Mouse (Mus musculus) limb, embryonic 11.5 days (tissue): ENCODE results near the gene Pelp1. TPM values are rescaled to one million over a fixed set of nuclear protein-coding genes. Genes with fewer than 3 reads are reported as not detected.

Experiments used
- ATAC-seq: fragments of 200-750 bp; cut with Nextera tagmentation; 2 replicates; pipeline ENCODE4 v1.8.0; 2017; ENCODE audit warnings: low read depth; ENCODE audit not compliant: insufficient number of reproducible peaks, low FRiP score, low TSS enrichment
- DNase-seq: peaks from one replicate; pipeline ENCODE4 v3.0.0-alpha.2; 2015; ENCODE audit warnings: low spot score
- H3K27ac ChIP-seq: fragments of 300-500 bp; sonication (generic); replicated peaks from 2 replicates; pipeline ENCODE4 v1.5.1; 2014; ENCODE audit warnings: low read depth, mild to moderate bottlenecking, low read length
- H3K27me3 ChIP-seq: fragments of 300-500 bp; sonication (generic); 2 replicates; pipeline ENCODE4 v1.6.1; 2014; ENCODE audit warnings: mild to moderate bottlenecking, low read length, mixed read lengths; ENCODE audit not compliant: control insufficient read depth, insufficient read depth
- H3K36me3 ChIP-seq: fragments of 300-500 bp; sonication (generic); 2 replicates; pipeline ENCODE4 v1.6.1; 2014; ENCODE audit warnings: mild to moderate bottlenecking, low read length, moderate library complexity, mixed read lengths; ENCODE audit not compliant: control insufficient read depth, insufficient read depth
- H3K4me1 ChIP-seq: fragments of 300-500 bp; sonication (generic); 2 replicates; pipeline ENCODE4 v1.6.1; 2014; ENCODE audit warnings: low read length, mixed read lengths; ENCODE audit not compliant: control insufficient read depth, insufficient read depth
- H3K4me2 ChIP-seq: fragments of 300-500 bp; sonication (generic); 2 replicates; pipeline ENCODE4 v1.6.1; 2014; ENCODE audit warnings: low read depth, mild to moderate bottlenecking, moderate library complexity; ENCODE audit not compliant: severe bottlenecking
- H3K4me3 ChIP-seq: fragments of 300-500 bp; sonication (generic); 2 replicates; pipeline ENCODE4 v1.5.1; 2014; ENCODE audit warnings: low read depth, low read length
- H3K9ac ChIP-seq: fragments of 300-500 bp; sonication (generic); 2 replicates; pipeline ENCODE4 v1.6.1; 2014; ENCODE audit warnings: mild to moderate bottlenecking, low read length
- H3K9me3 ChIP-seq: fragments of 300-500 bp; sonication (generic); 2 replicates; pipeline ENCODE4 v1.6.1; 2016; ENCODE audit warnings: low read length; ENCODE audit not compliant: control insufficient read depth
- WGBS: fragments of 180-500 bp; shearing (Covaris S2); extraction: QIAGEN DNeasy Blood & Tissue Kit; methylation state at CpG from one replicate; pipeline ENCODE4 v1.1.7; 2014; 5-methylcytosine and 5-hydroxymethylcytosine counted together
- polyA plus RNA-seq: library from polyadenylated mRNA; unstranded; fragments of >200 nt; fragmentation: Nextera tagmentation; extraction: Ambion mirVana; gene quantifications from 2 replicates; pipeline ENCODE4 v1.2.1, GENCODE M21; 2014

Pelp1 gene
- polyA plus RNA-seq, 1 experiment from 2014 or later = 45.2 TPM

DNA sequence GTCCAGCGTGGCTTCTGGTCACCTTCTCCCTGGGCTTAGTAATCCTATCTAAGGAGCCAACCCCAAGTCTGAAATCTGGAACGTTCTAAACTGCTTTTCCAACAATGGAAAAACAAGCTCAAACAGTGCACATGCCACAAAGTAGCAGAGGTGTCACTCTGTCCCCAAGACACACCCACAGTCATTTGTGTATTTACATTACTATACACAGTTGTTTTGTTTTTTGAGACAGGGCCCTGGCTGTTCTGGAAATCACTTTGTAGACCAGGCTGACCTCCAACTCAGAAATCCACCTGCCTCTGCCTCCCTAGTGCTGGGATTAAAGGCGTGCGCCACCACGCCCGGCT is 439 bp upstream of the Pelp1 start:
- 0 out of 2 replicates have a peak, but pooled peaks cover 2% of the 10 kb centered on the region for H3K36me3 ChIP-seq
- H3K27me3 ChIP-seq = no peaks in the 10 kb centered on the region
- H3K4me3 ChIP-seq = peak overlapping the region; percentile 95
- DNase-seq (no peak), ATAC-seq (no peak; the same call in 1 of the 2 replicates)
- H3K9me3 ChIP-seq = no peaks in the 10 kb centered on the region
- H3K27ac ChIP-seq = no peak overlapping the region
- H3K9ac ChIP-seq = peak overlapping the region; percentile 95
- H3K4me2 ChIP-seq = peak overlapping the region; percentile 60
- peaks cover 8% of the 10 kb centered on the region for H3K4me1 ChIP-seq
- 61% methylated on average over 6 of the region's 6 CpGs for WGBS

DNA sequence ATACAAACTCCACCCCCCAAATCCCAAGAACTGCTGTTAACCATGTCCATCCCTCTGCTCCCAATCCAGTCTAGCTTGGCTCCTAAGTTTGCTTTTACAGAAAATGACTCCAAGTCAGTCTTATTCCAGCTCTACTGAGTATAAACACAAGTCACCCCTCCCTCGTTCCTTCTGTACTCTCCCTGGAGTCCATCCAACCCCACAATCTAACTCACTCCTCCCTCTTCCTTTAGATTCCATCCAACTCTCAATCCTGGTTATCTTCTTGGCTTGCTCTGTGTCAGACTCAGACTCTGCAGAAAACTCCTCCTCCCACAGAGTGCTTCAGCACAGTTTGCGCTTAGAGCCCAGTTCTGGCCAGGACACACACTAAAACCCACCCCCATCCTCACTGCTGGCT is 6.2 kb downstream of the Pelp1 start:
- H3K9me3 ChIP-seq = no peaks in the 10 kb centered on the region
- H3K4me3 ChIP-seq = no peak overlapping the region
- H3K36me3 ChIP-seq = peaks cover 10% of the 10 kb centered on the region
- ATAC-seq (no peak), DNase-seq (no peak)
- 92% methylated on average over 2 of the region's 2 CpGs for WGBS
- peaks cover 3% of the 10 kb centered on the region for H3K4me1 ChIP-seq
- H3K9ac ChIP-seq = no peak overlapping the region
- H3K27me3 ChIP-seq = no peaks in the 10 kb centered on the region
- no peak overlapping the region for H3K4me2 ChIP-seq
- H3K27ac ChIP-seq = no peak overlapping the region

DNA sequence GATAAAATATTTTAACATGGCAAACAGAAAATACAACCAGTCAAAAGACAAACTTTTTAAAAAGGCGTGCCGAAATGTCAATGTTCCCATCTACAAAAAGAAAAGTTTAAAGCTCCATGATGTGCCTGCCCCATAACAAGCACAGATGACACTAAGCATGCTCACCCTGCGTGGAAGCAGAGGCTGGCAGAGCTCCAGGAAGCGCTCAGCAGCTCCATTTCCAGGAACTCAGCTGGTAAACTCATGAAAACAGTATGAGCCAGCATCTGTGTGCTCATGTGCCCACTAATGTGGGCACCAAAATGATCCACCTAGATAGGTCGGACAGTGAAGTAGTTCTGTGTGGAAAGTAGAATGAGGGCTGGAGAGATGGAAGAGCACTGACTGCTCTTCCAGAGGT is 20.4 kb downstream of the Pelp1 start:
- Histone ChIP-seq H3K4me3 (no peak overlapping the region), H3K27ac (no peak overlapping the region), H3K9me3 (no peaks in the 10 kb centered on the region), H3K27me3 (no peaks in the 10 kb centered on the region), H3K4me1 (no peaks in the 10 kb centered on the region), H3K9ac (no peak overlapping the region), H3K36me3 (peaks cover 18% of the 10 kb centered on the region), H3K4me2 (no peak overlapping the region)
- DNase-seq = no peak
- WGBS = 91% methylated on average over 5 of the region's 5 CpGs
- no peak for ATAC-seq

DNA sequence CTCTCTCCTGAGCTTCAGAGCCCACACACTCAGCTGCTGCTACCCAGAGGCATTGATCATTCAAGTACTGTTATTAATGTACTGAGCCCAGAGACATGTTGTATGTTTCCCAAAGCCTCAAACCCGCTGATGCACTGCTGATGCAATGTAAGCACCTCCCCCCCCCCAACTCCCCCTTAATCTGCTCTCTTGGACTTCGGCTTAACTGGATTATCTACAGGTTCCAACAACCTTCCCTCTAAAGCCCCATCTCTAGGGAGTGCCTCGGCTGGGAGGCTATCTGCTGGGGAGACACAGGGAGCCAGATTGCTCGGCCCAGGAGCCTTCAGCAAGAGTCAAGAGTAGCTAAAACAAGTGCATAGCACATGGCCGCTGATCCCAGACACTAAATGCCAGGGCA is 22.4 kb downstream of the Pelp1 start:
- no peak for ATAC-seq
- DNase-seq = no peak
- 86% methylated on average over 5 of the region's 5 CpGs for WGBS

DNA sequence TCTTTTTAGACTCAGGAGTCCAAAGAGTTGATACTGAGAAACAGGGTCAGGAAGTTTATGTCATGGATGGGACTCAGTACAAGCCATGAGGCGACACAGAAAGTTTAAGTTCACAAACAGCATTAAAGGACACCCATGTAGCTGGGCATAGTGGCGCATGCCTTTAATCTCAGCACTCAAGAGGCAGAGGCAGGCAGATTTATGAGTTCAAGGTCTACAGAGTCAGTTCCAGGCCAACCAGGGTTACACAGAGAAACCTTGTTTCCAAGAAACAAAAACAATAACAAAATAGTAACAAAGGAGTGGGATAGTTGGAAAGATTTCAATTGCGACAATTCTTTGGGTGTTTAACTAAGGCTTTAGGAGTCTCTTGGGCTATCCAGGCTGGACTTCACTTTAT is 25.7 kb downstream of the Pelp1 start:
- Histone ChIP-seq H3K4me3 (no peak overlapping the region), H3K27ac (no peak overlapping the region), H3K27me3 (no peaks in the 10 kb centered on the region), H3K36me3 (peaks cover 2% of the 10 kb centered on the region; the same call in 1 of the 2 replicates), H3K9ac (no peak overlapping the region), H3K4me2 (no peak overlapping the region), H3K9me3 (no peaks in the 10 kb centered on the region), H3K4me1 (no peaks in the 10 kb centered on the region)
- DNase-seq (no peak), ATAC-seq (no peak)
- 75% methylated on average over 3 of the region's 3 CpGs for WGBS

More for the DNA sequence above, 22.4 kb downstream of the Pelp1 start:
- peaks cover 6% of the 10 kb centered on the region for H3K36me3 ChIP-seq
- no peak overlapping the region for H3K4me2 ChIP-seq
- H3K27ac ChIP-seq = no peak overlapping the region
- no peak overlapping the region for H3K9ac ChIP-seq
- no peaks in the 10 kb centered on the region for H3K27me3 ChIP-seq
- H3K9me3 ChIP-seq = no peaks in the 10 kb centered on the region
- H3K4me1 ChIP-seq = no peaks in the 10 kb centered on the region
- no peak overlapping the region for H3K4me3 ChIP-seq

DNA sequence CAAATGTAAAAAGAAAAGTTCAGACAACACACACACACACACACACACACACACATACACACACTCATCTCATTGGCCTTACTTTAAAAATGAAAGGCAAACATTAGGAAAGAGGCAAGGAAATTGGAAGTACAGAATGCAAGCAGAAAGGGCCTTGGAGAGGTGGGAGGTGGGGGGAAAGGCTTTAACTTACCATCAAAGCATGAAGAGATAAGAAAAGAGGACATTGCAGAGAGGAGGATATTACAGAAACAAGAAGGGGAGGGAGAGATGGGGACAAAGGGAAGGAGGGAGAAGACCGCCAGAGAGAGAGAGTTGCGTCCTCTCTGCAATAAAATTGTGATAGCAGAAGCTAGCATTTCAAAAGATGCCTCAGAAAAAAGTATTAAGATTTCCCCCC is 28.5 kb downstream of the Pelp1 start:
- Histone ChIP-seq H3K36me3 (peaks cover 2% of the 10 kb centered on the region; the same call in 1 of the 2 replicates), H3K4me2 (no peak overlapping the region), H3K9ac (no peak overlapping the region), H3K4me1 (no peaks in the 10 kb centered on the region), H3K27ac (no peak overlapping the region), H3K27me3 (no peaks in the 10 kb centered on the region), H3K4me3 (no peak overlapping the region), H3K9me3 (no peaks in the 10 kb centered on the region)
- ATAC-seq = no peak
- no peak for DNase-seq
- WGBS = 80% methylated on average over 2 of the region's 2 CpGs

DNA sequence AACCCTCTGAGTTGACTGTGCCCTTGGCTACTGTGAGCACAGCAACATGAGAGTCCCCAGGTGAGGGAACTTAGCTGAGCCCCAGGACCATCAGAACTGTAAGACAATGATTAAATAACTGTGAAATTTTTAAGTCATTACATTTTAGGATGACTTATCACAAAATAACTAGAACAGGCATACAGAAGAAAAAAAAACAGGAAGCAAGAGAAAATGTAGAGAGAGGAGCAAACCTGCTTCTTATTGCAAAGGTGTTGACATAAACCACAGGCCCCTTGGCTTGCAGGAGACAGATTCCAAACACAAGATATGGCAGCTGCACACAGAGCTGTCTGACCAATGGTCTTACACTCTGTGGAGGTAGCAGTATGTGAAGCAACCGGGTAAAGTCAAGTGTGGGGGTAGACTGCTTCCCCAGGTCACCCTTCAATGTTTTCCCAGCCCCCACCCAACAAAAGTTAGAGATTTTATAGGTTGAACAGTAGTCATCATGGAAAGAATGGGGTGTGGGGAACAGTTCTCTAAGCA is 29.3 kb downstream of the Pelp1 start:
- Histone ChIP-seq H3K9me3 (no peaks in the 10 kb centered on the region), H3K9ac (no peak overlapping the region), H3K27ac (no peak overlapping the region), H3K4me2 (no peak overlapping the region), H3K4me3 (no peak overlapping the region), H3K27me3 (no peaks in the 10 kb centered on the region), H3K4me1 (no peaks in the 10 kb centered on the region), H3K36me3 (peaks cover 1% of the 10 kb centered on the region; the same call in 1 of the 2 replicates)
- 68% methylated on average over 1 of the region's 1 CpGs for WGBS
- ATAC-seq (no peak), DNase-seq (no peak)

DNA sequence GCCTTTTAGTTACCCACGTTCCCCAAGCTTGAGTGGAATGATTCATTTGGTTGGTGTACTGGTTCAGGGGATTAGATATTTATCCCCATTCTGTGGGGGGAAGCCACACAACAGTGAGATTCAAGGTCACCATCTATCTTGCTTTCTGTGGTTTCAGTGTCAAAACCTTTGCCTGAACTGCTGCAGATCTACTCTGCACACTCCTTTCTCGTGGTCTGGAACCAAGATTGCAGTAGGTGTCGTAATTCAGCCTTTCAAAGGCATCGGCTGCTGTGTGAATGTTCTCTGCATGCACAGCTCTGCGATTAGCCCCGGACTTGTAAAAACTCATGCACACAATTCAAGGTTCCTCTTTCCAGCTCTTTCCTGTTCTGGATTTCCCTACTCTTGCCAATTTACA is 33.8 kb downstream of the Pelp1 start:
- H3K27ac ChIP-seq = no peak overlapping the region
- 80% methylated on average over 6 of the region's 6 CpGs for WGBS
- no peaks in the 10 kb centered on the region for H3K9me3 ChIP-seq
- no peak for DNase-seq
- H3K4me3 ChIP-seq = no peak overlapping the region
- H3K36me3 ChIP-seq = no peaks in the 10 kb centered on the region
- no peak overlapping the region for H3K9ac ChIP-seq
- no peaks in the 10 kb centered on the region for H3K27me3 ChIP-seq
- no peak for ATAC-seq
- no peaks in the 10 kb centered on the region for H3K4me1 ChIP-seq
- H3K4me2 ChIP-seq = no peak overlapping the region

DNA sequence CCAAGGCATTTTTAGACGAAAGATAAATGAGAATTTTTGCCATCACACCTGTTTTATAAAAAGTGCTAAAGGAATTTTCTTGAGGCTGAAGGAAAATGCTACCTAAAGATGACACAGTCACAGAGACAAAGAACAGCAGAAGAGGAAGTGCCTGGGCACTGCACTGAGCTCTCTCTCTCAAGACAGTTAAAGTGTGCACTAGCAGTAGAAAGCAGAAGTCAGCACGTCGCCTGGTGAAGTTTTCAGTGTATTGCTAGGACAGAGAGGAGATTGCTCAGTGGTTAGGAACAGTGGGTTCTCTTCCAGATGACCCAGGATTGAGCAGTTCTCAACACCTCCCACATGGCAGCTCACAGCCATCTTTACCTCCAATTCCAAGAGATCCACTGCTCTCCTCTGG is 35.5 kb downstream of the Pelp1 start:
- 76% methylated on average over 3 of the region's 3 CpGs for WGBS
- ATAC-seq = no peak

More for the DNA sequence above, 35.5 kb downstream of the Pelp1 start:
- Histone ChIP-seq H3K36me3 (no peaks in the 10 kb centered on the region), H3K9ac (no peak overlapping the region), H3K4me3 (no peak overlapping the region), H3K27ac (no peak overlapping the region), H3K27me3 (no peaks in the 10 kb centered on the region), H3K9me3 (no peaks in the 10 kb centered on the region), H3K4me1 (no peaks in the 10 kb centered on the region), H3K4me2 (no peak overlapping the region)
- DNase-seq = no peak
